Mouse (Mus musculus): ENCODE measurements around the gene Runx3.

Gene Runx3

GRCm38 (mm10) chr4:135219652-135220051, 99.2 kb downstream of the Runx3 start:
- in situ Hi-C loops (cut with MboI, MseI) = loop anchor here (5.0 kb wide), 3 partner anchors 43 to 103 kb away; no protein-coding TSS in a partner anchor

GRCm38 (mm10) chr4:135220641-135221040, 100.2 kb downstream of the Runx3 start:
- in situ Hi-C loops (cut with MboI, MseI) = loop anchor here (5.0 kb wide), 2 partner anchors 42 to 97 kb away; no protein-coding TSS in a partner anchor

- in situ Hi-C loops (cut with MboI, MseI) = loop anchor here (5.0 kb wide), 2 partner anchors 40 to 95 kb away; no protein-coding TSS in a partner anchor
These were observed 101.4 kb downstream of the Runx3 start for GRCm38 (mm10) chr4:135221632-135222407.

GRCm38 (mm10) chr4:135223808-135224207, 103.4 kb downstream of the Runx3 start:
- in situ Hi-C loops (cut with MboI, MseI) = loop anchor here (5.0 kb wide), 2 partner anchors 38 to 93 kb away; no protein-coding TSS in a partner anchor

GRCm38 (mm10) chr4:135226008-135226667, 105.7 kb downstream of the Runx3 start:
- in situ Hi-C loops (cut with MboI, MseI) = no loop called here

Measured in T-helper 17 cell (primary cell).